Mouse (Mus musculus) liver, embryonic 14.5 days (tissue): ENCODE measurements around the gene Asf1b. TPM values are rescaled to one million over a fixed set of nuclear protein-coding genes. Genes with fewer than 3 reads are reported as not detected.
A peak's percentile ranks its signal among the peaks of the same experiment; 100 is the strongest.

Experiments
- ATAC-seq: fragments of 200-750 bp; cut with Nextera tagmentation; 2 replicates; pipeline ENCODE4 v1.8.0; 2017; ENCODE audit warnings: moderate number of reproducible peaks, mild to moderate bottlenecking, moderate library complexity; ENCODE audit not compliant: insufficient read depth
- DNase-seq, 3 experiments: peaks; one replicate each; pipeline ENCODE4 v3.0.0-alpha.2; 2012 to 2013; ENCODE audit warnings: low read depth in 3 of 3, low spot score in 3 of 3
- H3K27ac ChIP-seq: fragments of 300-500 bp; sonication (generic); 2 replicates; pipeline ENCODE4 v1.5.1; 2014; ENCODE audit warnings: moderate library complexity, mild to moderate bottlenecking, control low read depth, inconsistent platforms
- H3K27me3 ChIP-seq: fragments of 300-500 bp; sonication (generic); 2 replicates; pipeline ENCODE4 v1.6.1; 2014; ENCODE audit warnings: mild to moderate bottlenecking, low read length, moderate library complexity; ENCODE audit not compliant: control insufficient read depth, insufficient read depth
- H3K36me3 ChIP-seq: fragments of 300-500 bp; sonication (generic); replicated peaks from 2 replicates; pipeline ENCODE4 v1.6.1; 2014; ENCODE audit warnings: low read depth; ENCODE audit not compliant: control insufficient read depth, insufficient read depth
- H3K4me1 ChIP-seq, 2 experiments: fragments of 200-500 bp in 1 of 2; fragments of 300-500 bp in 1 of 2; sonication (generic) in 1 of 2; replicated peaks; 2 replicates each; pipeline ENCODE4 v1.6.1; 2012 to 2014; ENCODE audit warnings: antibody characterized with exemption in 1 of 2, inconsistent platforms in 1 of 2, low read length in 1 of 2; ENCODE audit not compliant: control insufficient read depth in 2 of 2, insufficient read depth in 2 of 2
- H3K4me2 ChIP-seq: fragments of 300-500 bp; sonication (generic); 2 replicates; pipeline ENCODE4 v1.6.1; 2014; ENCODE audit warnings: low read depth, mild to moderate bottlenecking, control low read depth, moderate library complexity
- H3K4me3 ChIP-seq, 2 experiments: fragments of 200-500 bp in 1 of 2; fragments of 300-500 bp in 1 of 2; sonication (generic) in 1 of 2; 2 replicates each; pipeline ENCODE4 v1.5.1; 2012 to 2014; ENCODE audit warnings: low read depth in 2 of 2, low read length in 2 of 2, mild to moderate bottlenecking in 2 of 2, control low read depth in 1 of 2, inconsistent platforms in 1 of 2, moderate library complexity in 1 of 2; ENCODE audit not compliant: insufficient read depth in 1 of 2
- H3K9ac ChIP-seq: fragments of 300-500 bp; sonication (generic); replicated peaks from 2 replicates; pipeline ENCODE4 v1.6.1; 2014; ENCODE audit warnings: mild to moderate bottlenecking, control low read depth, moderate library complexity
- H3K9me3 ChIP-seq: fragments of 300-500 bp; sonication (generic); 2 replicates; pipeline ENCODE4 v1.6.1; 2016; ENCODE audit warnings: low read length, mixed read lengths; ENCODE audit not compliant: control insufficient read depth
- CTCF ChIP-seq: IDR thresholded peaks from 2 replicates; pipeline ENCODE4 v1.5.1; 2016; ENCODE audit warnings: antibody characterized with exemption, low read depth, control low read depth
- EP300 ChIP-seq: IDR thresholded peaks from 2 replicates; pipeline ENCODE4 v1.6.1; 2016; ENCODE audit warnings: antibody characterized with exemption, low read depth
- WGBS: fragments of 180-500 bp; shearing (Covaris S2); extraction: QIAGEN DNeasy Blood & Tissue Kit; methylation state at CpG from one replicate; pipeline ENCODE4 v1.1.7; 2014; ENCODE audit not compliant: insufficient replicate concordance; 5-methylcytosine and 5-hydroxymethylcytosine counted together
- polyA plus RNA-seq, 2 experiments: library from polyadenylated mRNA; depleted of rRNA in 1 of 2; stranded (reverse) in 1 of 2; unstranded in 1 of 2; fragments of >200 nt; fragmentation: Nextera tagmentation in 1 of 2; extraction: Ambion mirVana in 1 of 2; gene quantifications; 2 replicates each; pipeline versions ENCODE4 v1.2.1 to v1.2.3; 2012 to 2014

Asf1b gene
- polyA plus RNA-seq, 2 experiments = 98.5 to 130 TPM

DNA sequence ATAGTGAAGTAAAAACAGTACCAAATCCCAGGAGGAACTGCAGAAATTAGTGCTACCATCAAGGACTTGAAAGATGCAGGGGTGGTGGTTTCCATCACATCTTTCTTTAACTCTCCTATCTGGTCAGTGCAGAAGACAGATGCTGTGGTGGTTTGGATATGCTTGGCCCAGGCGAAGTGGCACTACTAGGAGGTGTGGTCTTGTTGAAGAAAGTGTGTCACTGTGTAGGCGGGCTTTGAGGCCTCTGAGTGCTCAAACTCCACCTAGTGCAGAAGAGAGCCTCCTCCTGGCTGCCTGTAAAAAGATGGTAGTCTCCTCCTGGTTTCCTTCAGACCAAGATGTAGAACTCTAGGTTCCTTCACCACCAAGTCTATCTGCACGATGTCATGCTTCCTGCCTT is 9.8 kb upstream of the Asf1b start:
- H3K9ac ChIP-seq = no peak overlapping the region
- H3K4me1 ChIP-seq = no peaks in the 10 kb centered on the region
- DNase-seq (no peak), ATAC-seq (no peak)
- WGBS = 16% methylated on average over 3 of the region's 3 CpGs
- H3K27ac ChIP-seq = no peak overlapping the region
- H3K36me3 ChIP-seq = no peaks in the 10 kb centered on the region
- H3K27me3 ChIP-seq = no peaks in the 10 kb centered on the region
- TF ChIP-seq CTCF (no peak), EP300 (no peak)
- no peak overlapping the region for H3K4me2 ChIP-seq
- H3K4me3 ChIP-seq = no peak overlapping the region
- no peaks in the 10 kb centered on the region for H3K9me3 ChIP-seq

DNA sequence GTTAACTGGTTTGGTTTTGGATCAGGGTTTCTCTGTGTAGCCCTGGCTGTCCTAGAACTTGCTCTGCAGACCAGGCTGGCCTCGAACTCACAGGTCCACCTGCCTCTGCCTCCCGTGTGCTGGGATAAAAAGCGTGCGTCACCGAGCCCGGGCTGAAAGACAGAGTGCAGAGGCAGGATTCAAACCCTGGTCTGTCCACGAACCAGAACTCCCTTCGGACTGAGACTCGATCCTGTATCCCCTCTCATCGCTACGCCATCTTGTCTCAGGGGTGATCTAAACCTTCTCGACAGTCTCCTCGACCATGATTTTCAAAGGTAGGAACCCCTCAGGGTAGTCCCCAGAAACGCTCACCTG is 580 bp upstream of the Asf1b start:
- H3K9me3 ChIP-seq = no peaks in the 10 kb centered on the region
- peaks cover 12% of the 10 kb centered on the region in 2 experiments for H3K4me1 ChIP-seq
- ATAC-seq (no peak), DNase-seq (no peak)
- peaks cover 5% of the 10 kb centered on the region for H3K36me3 ChIP-seq
- TF ChIP-seq EP300 (no peak), CTCF (no peak)
- H3K4me3 ChIP-seq = peak overlapping the region; percentile 55 to 73
- H3K4me2 ChIP-seq = peak overlapping the region; percentile 98
- no peak overlapping the region for H3K27ac ChIP-seq
- no peaks in the 10 kb centered on the region for H3K27me3 ChIP-seq
- WGBS = 3% methylated on average over 14 of the region's 14 CpGs
- H3K9ac ChIP-seq = peak overlapping the region; percentile 9; the same call in 1 of the 2 replicates

DNA sequence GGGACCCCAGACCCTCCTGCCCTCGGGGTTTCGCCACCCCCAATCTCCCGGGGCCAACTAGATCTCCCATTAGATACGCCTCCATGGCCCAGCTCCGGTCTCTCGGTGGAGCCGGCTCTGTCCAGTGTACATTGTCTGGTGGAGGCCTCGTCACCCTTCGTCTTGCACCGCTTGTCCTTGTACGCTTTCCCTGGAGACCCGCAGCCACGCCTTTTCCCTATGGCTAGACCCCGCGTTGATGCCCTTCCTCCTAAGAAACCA is 581 bp downstream of the Asf1b start:
- peak overlapping the region; percentile 98 for H3K4me2 ChIP-seq
- peaks cover 12% of the 10 kb centered on the region in 2 experiments for H3K4me1 ChIP-seq
- ATAC-seq = no peak
- no peaks in the 10 kb centered on the region for H3K9me3 ChIP-seq
- WGBS = under 1% methylated on average over 15 of the region's 15 CpGs
- peak overlapping the region; percentile 83 for H3K9ac ChIP-seq
- H3K27ac ChIP-seq = peak overlapping the region; percentile 2; the same call in 1 of the 2 replicates
- H3K4me3 ChIP-seq = peak overlapping the region; percentile 77 to 79
- H3K27me3 ChIP-seq = no peaks in the 10 kb centered on the region
- TF ChIP-seq EP300 (no peak), CTCF (no peak)
- H3K36me3 ChIP-seq = peaks cover 5% of the 10 kb centered on the region
- DNase-seq = no peak

DNA sequence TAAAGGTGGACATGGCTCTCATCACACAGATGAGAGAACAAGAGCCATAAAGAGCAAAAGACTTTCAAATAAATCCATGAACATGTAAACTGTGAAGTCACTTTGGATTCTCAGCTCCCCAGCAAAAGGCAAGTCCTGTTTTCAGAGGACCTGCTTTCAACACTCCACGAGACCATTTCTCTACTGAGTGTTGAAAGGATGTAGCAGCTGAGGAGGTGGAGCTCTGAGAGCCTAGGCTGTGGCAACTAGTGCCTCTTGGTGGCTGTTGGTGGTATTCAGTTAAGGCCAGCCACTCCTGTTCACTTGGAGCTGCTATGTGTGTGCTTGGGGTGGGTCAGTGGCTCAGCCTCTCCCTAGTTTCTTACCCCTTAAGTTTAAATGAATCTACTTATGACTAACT is 1.5 kb downstream of the Asf1b start:
- Histone ChIP-seq H3K4me1 (peaks cover 12% of the 10 kb centered on the region in 2 experiments), H3K36me3 (peaks cover 5% of the 10 kb centered on the region), H3K4me3 (peak overlapping the region; percentile 77 to 79), H3K27me3 (no peaks in the 10 kb centered on the region), H3K9ac (peak overlapping the region; percentile 83), H3K4me2 (peak overlapping the region; percentile 98), H3K9me3 (no peaks in the 10 kb centered on the region), H3K27ac (no peak overlapping the region)
- WGBS = 12% methylated on average over 1 of the region's 1 CpGs
- no peak for ATAC-seq
- TF ChIP-seq CTCF (peak; percentile 76), EP300 (no peak)
- peak; percentile 45 to 58 (median 50) for DNase-seq

DNA sequence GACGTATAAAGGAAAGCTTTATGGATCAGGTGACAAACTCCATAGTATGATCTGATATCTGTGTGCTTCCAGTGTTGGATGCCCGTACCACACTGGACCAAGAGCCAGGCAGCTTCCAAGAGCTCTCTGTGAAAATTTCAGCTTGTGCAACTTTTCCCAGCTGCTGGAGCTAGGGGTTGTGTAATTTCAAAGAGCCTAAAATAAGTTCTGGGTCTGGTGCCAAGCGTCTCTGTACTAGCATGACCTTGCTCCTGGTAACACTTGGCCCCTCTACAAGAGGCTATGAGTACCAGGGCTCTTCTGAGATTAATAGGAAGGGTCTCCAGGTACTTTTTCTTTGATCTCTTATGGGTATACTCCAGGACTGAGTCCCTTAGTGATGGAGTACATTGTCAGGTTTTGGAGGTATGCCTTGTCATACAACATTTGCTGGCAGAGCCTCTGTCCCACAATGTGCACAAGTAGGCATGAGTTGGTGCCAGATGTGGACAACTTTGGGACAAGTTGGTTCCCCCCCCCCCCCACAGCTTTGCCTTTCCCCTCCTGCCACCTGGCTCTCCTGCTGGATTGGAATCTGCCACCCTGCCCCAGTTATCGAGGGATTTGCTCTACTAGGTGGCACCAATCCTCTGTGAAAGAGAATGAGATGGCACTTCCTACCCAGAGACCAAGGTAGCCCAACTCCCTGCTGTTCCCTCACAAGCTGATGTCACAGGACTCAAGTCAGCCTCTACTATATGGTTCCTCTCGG is 8.9 kb downstream of the Asf1b start:
- no peak for DNase-seq
- H3K27ac ChIP-seq = no peak overlapping the region
- no peak for ATAC-seq
- H3K9ac ChIP-seq = no peak overlapping the region
- H3K36me3 ChIP-seq = peaks cover 48% of the 10 kb centered on the region
- H3K27me3 ChIP-seq = no peaks in the 10 kb centered on the region
- H3K4me2 ChIP-seq = no peak overlapping the region
- H3K9me3 ChIP-seq = no peaks in the 10 kb centered on the region
- H3K4me1 ChIP-seq = no peaks in the 10 kb centered on the region
- 86% methylated on average over 5 of the region's 5 CpGs for WGBS
- H3K4me3 ChIP-seq = no peak overlapping the region
- TF ChIP-seq EP300 (no peak), CTCF (no peak)
